Mouse (Mus musculus) heart, adult 2 months (tissue): ENCODE results near the gene Snx9. TPM values are rescaled to one million over a fixed set of nuclear protein-coding genes. Genes with fewer than 3 reads are reported as not detected.
A peak's percentile ranks its signal among the peaks of the same experiment; 100 is the strongest.

Source experiments
- DNase-seq, 2 experiments: peaks; one replicate each; pipeline ENCODE4 v3.0.0; 2021
- H3K27ac ChIP-seq: fragments of 200-600 bp; 2 replicates; pipeline ENCODE4 v1.8.1; 2022
- H3K27me3 ChIP-seq: fragments of 200-500 bp; 2 replicates; pipeline ENCODE4 v1.6.1; 2012; ENCODE audit warnings: mild to moderate bottlenecking, low read length, inconsistent platforms, mixed read lengths; ENCODE audit not compliant: control insufficient read depth, insufficient read depth
- H3K36me3 ChIP-seq: fragments of 200-500 bp; 2 replicates; pipeline ENCODE4 v1.6.1; 2012; ENCODE audit warnings: low read length, inconsistent platforms; ENCODE audit not compliant: control insufficient read depth, insufficient read depth
- H3K4me1 ChIP-seq: fragments of 200-500 bp; 2 replicates; pipeline ENCODE4 v1.6.1; 2011; ENCODE audit warnings: low read length; ENCODE audit not compliant: control insufficient read depth, insufficient read depth
- H3K4me3 ChIP-seq: fragments of 200-600 bp; 2 replicates; pipeline ENCODE4 v1.8.1; 2022
- H3K79me2 ChIP-seq: fragments of 200-500 bp; replicated peaks from 2 replicates; pipeline ENCODE4 v1.6.1; 2012; ENCODE audit warnings: mild to moderate bottlenecking, inconsistent platforms, low read length, moderate library complexity, mixed read lengths; ENCODE audit not compliant: control insufficient read depth, insufficient read depth
- H3K9ac ChIP-seq: fragments of 200-500 bp; 2 replicates; pipeline ENCODE4 v1.6.1; 2012; ENCODE audit warnings: low read depth, mild to moderate bottlenecking, control low read depth, inconsistent platforms, low read length, mixed read lengths
- CTCF ChIP-seq: fragments of 200-600 bp; IDR thresholded peaks from 2 replicates; pipeline ENCODE4 v1.8.1; 2022; ENCODE audit warnings: antibody characterized with exemption, mild to moderate bottlenecking, moderate library complexity
- EP300 ChIP-seq: fragments of 200-500 bp; IDR thresholded peaks from 2 replicates; pipeline ENCODE4 v1.6.1; 2011; ENCODE audit warnings: low read depth, low read length, control low read depth; ENCODE audit not compliant: insufficient read depth
- POLR2A ChIP-seq: fragments of 200-500 bp; IDR thresholded peaks from 2 replicates; pipeline ENCODE4 v1.6.1; 2011; ENCODE audit warnings: mild to moderate bottlenecking, low read depth, low read length, control low read depth; ENCODE audit not compliant: insufficient read depth
- WGBS: fragments of 180-500 bp; shearing (Covaris S2); methylation state at CpG from one replicate; pipeline ENCODE4 v1.1.7; 2018; 5-methylcytosine and 5-hydroxymethylcytosine counted together
- intact Hi-C: fragments of 180-260 bp; cut with DNase I; formaldehyde crosslinking; loops from one replicate; pipeline ENCODE4 v1.15.1; 2025
- polyA plus RNA-seq: library from polyadenylated mRNA; depleted of rRNA; stranded (reverse); fragments of >200 nt; gene quantifications from 2 replicates; pipeline ENCODE4 v1.2.3, GENCODE M21; 2012
- total RNA-seq, 2 experiments: library from RNA; stranded (reverse); gene quantifications; 2 replicates each; pipeline ENCODE4 v1.2.3; 2021

Gene Snx9
- total and polyA plus RNA-seq, 3 experiments, result 16.7 to 31.9 (median 30.2) TPM

DNA sequence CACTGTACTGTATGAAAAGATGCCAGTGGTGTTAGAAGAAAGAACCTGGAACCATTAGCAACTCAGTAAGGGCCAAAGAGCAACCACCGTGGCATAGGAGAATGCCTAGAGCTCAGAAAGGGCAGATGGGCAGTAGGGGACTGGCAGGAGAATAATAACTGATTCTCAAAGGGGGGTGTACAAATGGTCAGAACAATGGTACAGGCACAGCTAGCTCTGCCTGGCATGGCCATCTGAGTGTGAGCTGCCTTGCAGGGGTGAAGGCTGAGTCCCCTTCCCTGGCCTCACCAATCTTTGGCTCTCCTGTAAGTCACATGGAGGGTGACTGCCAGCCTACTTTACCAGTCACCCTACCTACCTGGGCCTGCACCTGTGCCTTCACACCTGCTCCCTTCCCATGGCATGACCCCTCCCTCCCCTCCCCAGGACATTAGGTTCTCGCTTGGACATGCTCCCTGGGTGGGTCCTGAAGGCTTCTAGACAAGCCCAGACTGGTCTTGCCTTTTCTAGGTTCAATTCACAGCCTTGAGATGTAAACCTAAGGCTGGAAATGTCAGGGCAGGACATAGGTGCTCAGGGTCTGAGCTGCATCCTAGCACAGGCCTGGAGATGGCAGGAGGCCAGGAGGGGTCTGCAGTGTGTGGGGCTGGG lies 115.3 kb downstream of the Snx9 start:
- DNase-seq, result peak in 1 of 2 experiments; percentile 15
- no peaks in the 10 kb centered on the region for H3K27me3 ChIP-seq
- 86% methylated on average over 2 of the region's 2 CpGs for WGBS
- H3K4me1 ChIP-seq, result peaks cover 18% of the 10 kb centered on the region
- no peak overlapping the region for H3K4me3 ChIP-seq
- H3K79me2 ChIP-seq, result no peaks in the 10 kb centered on the region; the same call in 1 of the 2 replicates
- intact Hi-C loops, result no loop called here
- H3K36me3 ChIP-seq, result no peaks in the 10 kb centered on the region
- H3K27ac ChIP-seq, result no peak overlapping the region
- TF ChIP-seq POLR2A, result no peak
- TF ChIP-seq CTCF, result no peak
- TF ChIP-seq EP300, result no peak
- no peak overlapping the region for H3K9ac ChIP-seq

DNA sequence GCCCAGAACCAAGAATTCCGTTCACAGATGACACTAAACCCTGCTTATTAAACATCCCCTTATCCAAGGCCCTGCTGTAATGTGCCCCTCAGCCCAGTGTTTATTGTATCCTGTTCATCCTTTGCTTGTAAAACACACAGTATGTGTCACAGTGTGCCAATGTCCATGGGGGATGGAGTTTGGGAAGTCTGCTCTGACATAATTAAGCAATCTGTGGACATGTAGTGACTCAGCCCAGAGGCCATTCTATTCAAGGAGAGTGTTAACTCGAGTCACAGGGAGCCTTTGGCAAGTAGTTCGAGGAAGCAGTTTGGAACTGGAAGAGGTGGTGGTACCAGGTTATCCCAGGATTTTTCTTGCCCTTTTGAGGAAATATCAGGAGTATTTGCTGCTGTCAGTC lies 116.0 kb downstream of the Snx9 start:
- Histone ChIP-seq H3K27ac (no peak overlapping the region), H3K36me3 (no peaks in the 10 kb centered on the region), H3K79me2 (no peaks in the 10 kb centered on the region; the same call in 1 of the 2 replicates), H3K9ac (no peak overlapping the region), H3K27me3 (no peaks in the 10 kb centered on the region), H3K4me3 (no peak overlapping the region), H3K4me1 (peaks cover 18% of the 10 kb centered on the region)
- no peak for DNase-seq
- WGBS, result 43% methylated on average over 3 of the region's 3 CpGs
- TF ChIP-seq POLR2A (no peak), EP300 (no peak), CTCF (no peak)
- intact Hi-C loops, result no loop called here

DNA sequence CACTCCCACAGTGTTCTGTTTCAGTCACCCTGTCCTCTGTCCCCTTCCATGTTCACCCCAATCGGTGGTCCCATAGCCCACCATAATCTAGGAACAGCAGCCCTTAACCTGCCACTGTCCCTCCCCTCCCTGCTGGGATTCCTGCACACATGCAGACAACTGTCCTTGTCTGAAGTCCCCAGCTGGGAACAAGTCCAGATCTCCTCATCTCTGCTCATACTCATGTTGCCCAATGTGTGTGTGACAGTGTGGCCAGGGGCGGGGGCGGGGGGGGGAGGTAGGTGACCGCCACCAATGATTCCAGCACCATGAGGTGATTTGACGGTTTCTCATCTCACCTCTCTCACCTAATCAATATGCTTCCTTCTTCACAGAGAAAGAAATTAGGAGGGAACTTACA lies 117.1 kb downstream of the Snx9 start:
- intact Hi-C loops, result no loop called here
- Histone ChIP-seq H3K27ac (no peak overlapping the region), H3K36me3 (no peaks in the 10 kb centered on the region), H3K4me3 (no peak overlapping the region), H3K79me2 (no peaks in the 10 kb centered on the region; the same call in 1 of the 2 replicates), H3K9ac (no peak overlapping the region), H3K4me1 (peaks cover 18% of the 10 kb centered on the region), H3K27me3 (no peaks in the 10 kb centered on the region)
- WGBS, result 87% methylated on average over 5 of the region's 5 CpGs
- TF ChIP-seq CTCF (no peak), EP300 (no peak), POLR2A (no peak)
- no peak for DNase-seq

DNA sequence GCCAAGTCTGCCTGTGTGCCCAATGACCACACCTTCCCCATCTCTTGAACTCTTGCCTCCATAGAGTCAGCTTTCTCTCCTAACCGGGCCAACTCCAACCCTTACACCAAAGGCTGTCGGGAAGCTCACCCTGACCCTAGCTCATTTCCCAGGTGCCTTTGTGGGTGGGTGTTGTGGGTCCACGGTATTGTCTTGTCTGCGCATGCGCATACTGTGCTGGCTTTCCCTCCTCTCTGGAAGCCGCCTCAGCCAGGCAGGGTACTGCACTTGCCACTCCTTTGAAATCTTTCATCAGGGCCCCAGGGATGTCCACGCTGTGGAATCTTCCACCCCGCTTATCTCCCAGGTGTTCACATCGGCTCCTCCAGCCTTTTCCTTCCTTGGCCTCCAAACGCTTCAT lies 117.5 kb downstream of the Snx9 start:
- Histone ChIP-seq H3K4me1 (peaks cover 18% of the 10 kb centered on the region), H3K36me3 (no peaks in the 10 kb centered on the region), H3K27me3 (no peaks in the 10 kb centered on the region), H3K27ac (no peak overlapping the region), H3K9ac (no peak overlapping the region), H3K79me2 (no peaks in the 10 kb centered on the region; the same call in 1 of the 2 replicates), H3K4me3 (no peak overlapping the region)
- DNase-seq, result no peak
- WGBS, result 86% methylated on average over 10 of the region's 10 CpGs
- TF ChIP-seq POLR2A (no peak), CTCF (no peak), EP300 (no peak)
- intact Hi-C loops, result no loop called here

DNA sequence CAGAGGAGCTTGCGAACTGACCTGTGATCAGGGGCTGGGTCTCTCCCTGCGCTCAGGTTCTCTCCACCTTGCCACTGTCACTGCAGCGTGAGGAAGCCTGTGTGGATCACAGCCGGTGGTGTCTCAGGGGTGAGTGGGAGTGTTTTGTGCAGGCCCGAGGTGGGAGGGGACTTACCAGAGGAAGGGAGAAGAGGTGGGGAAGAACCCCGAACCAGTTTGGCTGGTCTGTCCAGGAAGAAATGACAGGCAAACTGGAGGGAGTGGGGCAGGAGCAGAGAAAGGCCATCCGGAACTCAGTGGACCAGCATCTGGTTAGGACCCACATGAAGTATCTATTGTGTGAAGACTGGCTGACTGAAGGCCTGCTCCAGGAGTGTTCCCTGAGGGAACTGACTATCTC lies 118.0 kb downstream of the Snx9 start:
- H3K27ac ChIP-seq, result no peak overlapping the region; the same call in 1 of the 2 replicates
- 62% methylated on average over 7 of the region's 7 CpGs for WGBS

DNA sequence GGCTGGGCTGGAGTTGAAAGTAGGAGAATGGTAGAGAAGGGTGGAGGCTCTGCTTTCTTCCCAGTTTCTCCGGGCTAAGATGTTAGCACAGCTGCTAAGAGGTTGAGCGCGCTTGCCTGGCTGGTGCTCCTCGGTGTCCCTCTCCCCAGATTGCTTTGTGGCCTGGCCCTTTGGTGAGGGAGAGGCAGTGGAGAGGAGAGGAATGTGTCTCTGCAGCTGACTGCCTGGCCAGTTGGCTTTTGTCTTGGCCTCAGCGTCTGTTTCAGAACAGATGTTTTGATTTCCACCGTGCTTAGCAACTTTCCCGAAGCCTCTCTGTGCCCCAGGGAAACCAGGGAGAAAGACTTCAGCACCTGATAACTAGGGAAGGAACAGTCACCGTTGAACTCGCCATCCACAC lies 118.7 kb downstream of the Snx9 start:
- 0 out of 2 replicates have a peak, but pooled peaks have one; percentile 36 for TF ChIP-seq EP300
- no peak for TF ChIP-seq CTCF
- peak; percentile 39 to 50 for DNase-seq
- Histone ChIP-seq H3K4me1 (peaks cover 18% of the 10 kb centered on the region), H3K27me3 (no peaks in the 10 kb centered on the region), H3K4me3 (no peak overlapping the region), H3K9ac (peak overlapping the region; percentile 9; the same call in 1 of the 2 replicates), H3K79me2 (no peaks in the 10 kb centered on the region; the same call in 1 of the 2 replicates), H3K36me3 (no peaks in the 10 kb centered on the region), H3K27ac (peak overlapping the region; percentile 28; the same call in 1 of the 2 replicates)
- intact Hi-C loops, result no loop called here
- WGBS, result 31% methylated on average over 9 of the region's 9 CpGs

More for the DNA sequence above, 118.0 kb downstream of the Snx9 start:
- no peaks in the 10 kb centered on the region; the same call in 1 of the 2 replicates for H3K79me2 ChIP-seq
- peaks cover 18% of the 10 kb centered on the region for H3K4me1 ChIP-seq
- DNase-seq, result peak in 1 of 2 experiments; percentile 19
- no peaks in the 10 kb centered on the region for H3K36me3 ChIP-seq
- H3K4me3 ChIP-seq, result no peak overlapping the region
- intact Hi-C loops, result no loop called here
- no peak overlapping the region for H3K9ac ChIP-seq
- TF ChIP-seq POLR2A (no peak), EP300 (no peak), CTCF (no peak)
- no peaks in the 10 kb centered on the region for H3K27me3 ChIP-seq
